22 mouse cellular contexts compared by ENCODE assay signal in genomic region chr2:141419806-141420205, GRCm38 (mm10).
"Had no signal": no experiment of that assay in that cellular context is flagged by ENCODE, and none has a peak within 500 bp of the region (broad histone marks: within the 10 kb centered on the region; RNA-seq: fewer than 3 reads in every experiment).

No protein-coding gene starts in this region.

- DNase-seq: kidney, adult 18-20 months; kidney, adult 9 months; kidney, postnatal 14 days; kidney, postnatal 4 days; liver, postnatal 0 days; lung, postnatal 10 days; lung, postnatal 4 days; right cerebral cortex, adult 18-20 months; right cerebral cortex, postnatal 14 days; right cerebral cortex, postnatal 4 days; thymus, adult 2 months; thymus, postnatal 14 days; thymus, postnatal 4 days had no signal

- H3K4me1 ChIP-seq: limb, embryonic 15.5 days; lung, embryonic 15.5 days had no signal

- H3K36me3 ChIP-seq: limb, embryonic 15.5 days; lung, embryonic 15.5 days; midbrain, embryonic 12.5 days; midbrain, embryonic 15.5 days; neural tube, embryonic 12.5 days; neural tube, embryonic 15.5 days had no signal

- H3K9ac ChIP-seq: limb, embryonic 15.5 days; liver, embryonic 14.5 days; liver, postnatal 0 days; lung, embryonic 15.5 days; midbrain, embryonic 12.5 days; midbrain, embryonic 15.5 days; neural tube, embryonic 12.5 days; neural tube, embryonic 15.5 days had no signal

- H3K4me3 ChIP-seq: limb, embryonic 15.5 days; lung, embryonic 15.5 days; midbrain, embryonic 12.5 days; midbrain, embryonic 15.5 days; neural tube, embryonic 12.5 days; neural tube, embryonic 15.5 days had no signal

- H3K27ac ChIP-seq: limb, embryonic 15.5 days; liver, embryonic 14.5 days; lung, embryonic 15.5 days; midbrain, embryonic 12.5 days; midbrain, embryonic 15.5 days; neural tube, embryonic 12.5 days; neural tube, embryonic 15.5 days; stomach, postnatal 0 days had no signal

- ATAC-seq: liver, postnatal 0 days; midbrain, embryonic 15.5 days had no signal

- H3K9me3 ChIP-seq: limb, embryonic 15.5 days; lung, embryonic 15.5 days; midbrain, embryonic 12.5 days; midbrain, embryonic 15.5 days; neural tube, embryonic 12.5 days; neural tube, embryonic 15.5 days had no signal

- H3K4me2 ChIP-seq: limb, embryonic 15.5 days; liver, embryonic 11.5 days; lung, embryonic 15.5 days; midbrain, embryonic 12.5 days; midbrain, embryonic 15.5 days; neural tube, embryonic 12.5 days; neural tube, embryonic 15.5 days had no signal

- H3K27me3 ChIP-seq: limb, embryonic 15.5 days; lung, embryonic 15.5 days; midbrain, embryonic 12.5 days; midbrain, embryonic 15.5 days; neural tube, embryonic 12.5 days; neural tube, embryonic 15.5 days had no signal
